Mouse (Mus musculus) heart, postnatal 0 days (tissue): ENCODE data around the gene Bbs10.

Source experiments
- CTCF ChIP-seq: IDR thresholded peaks from 2 replicates; pipeline ENCODE4 v1.5.1; 2016; ENCODE audit warnings: antibody characterized with exemption, control low read depth, low read depth
- EP300 ChIP-seq: IDR thresholded peaks from 2 replicates; pipeline ENCODE4 v1.6.1; 2016; ENCODE audit warnings: antibody characterized with exemption, low read depth

GRCm38 (mm10) chr10:111327957-111328356, 29.5 kb downstream of the Bbs10 start:
- TF ChIP-seq CTCF = no peak
- no peak for TF ChIP-seq EP300
